Mouse (Mus musculus): ENCODE measurements at regions not wholly inside any gene's neighbourhood (a gene's known extent, or its start where the extent isn't known, plus 50 kb on each side); places are given as distances from the start of the nearest gene placed in this dataset.

GRCm38 (mm10) chr13:32544986-32545740, 206.6 kb upstream of the Gmds start:
- H3K27me3 ChIP-seq (replicated peaks; ENCODE audit: control insufficient read depth, insufficient read depth, low read length), result no peaks in the 10 kb centered on the region
- no peaks in the 10 kb centered on the region for H3K36me3 ChIP-seq (ENCODE audit: control insufficient read depth, insufficient read depth, low read length)
- no peak overlapping the region for H3K27ac ChIP-seq (ENCODE audit: insufficient read depth, low read depth, low read length)
- no peak overlapping the region for H3K4me3 ChIP-seq (ENCODE audit: insufficient read depth, low read depth, low read length)
- no peaks in the 10 kb centered on the region for H3K4me1 ChIP-seq (ENCODE audit: control insufficient read depth, insufficient read depth, low read length)
- 65% methylated on average over 7 of the region's 7 CpGs for WGBS
- TF ChIP-seq POLR2A (IDR thresholded peaks at IDR 0.05; ENCODE audit: low read depth, low read length) (no peak), CTCF (conservative IDR thresholded peaks at IDR 0.05; ENCODE audit: insufficient read depth, insufficient read length, low read depth, low read length) (no peak)
- DNase-seq, result no peak

GRCm38 (mm10) chr13:32541611-32542010, 203.1 kb upstream of the Gmds start:
- H3K4me3 ChIP-seq (ENCODE audit: insufficient read depth, low read depth, low read length), result no peak overlapping the region
- DNase-seq, result no peak
- 95% methylated on average over 1 of the region's 1 CpGs for WGBS
- H3K4me1 ChIP-seq (ENCODE audit: control insufficient read depth, insufficient read depth, low read length), result no peaks in the 10 kb centered on the region
- no peak overlapping the region for H3K27ac ChIP-seq (ENCODE audit: insufficient read depth, low read depth, low read length)
- no peaks in the 10 kb centered on the region; the same call in 1 of the 2 replicates for H3K27me3 ChIP-seq (replicated peaks; ENCODE audit: control insufficient read depth, insufficient read depth, low read length)
- TF ChIP-seq CTCF (conservative IDR thresholded peaks at IDR 0.05; ENCODE audit: insufficient read depth, insufficient read length, low read depth, low read length) (no peak), POLR2A (IDR thresholded peaks at IDR 0.05; ENCODE audit: low read depth, low read length) (no peak)
- H3K36me3 ChIP-seq (ENCODE audit: control insufficient read depth, insufficient read depth, low read length), result no peaks in the 10 kb centered on the region

- Histone ChIP-seq H3K4me1 (ENCODE audit: control insufficient read depth, insufficient read depth, low read length) (no peaks in the 10 kb centered on the region), H3K27me3 (replicated peaks; ENCODE audit: control insufficient read depth, insufficient read depth, low read length) (no peaks in the 10 kb centered on the region; the same call in 1 of the 2 replicates), H3K4me3 (ENCODE audit: insufficient read depth, low read depth, low read length) (no peak overlapping the region), H3K27ac (ENCODE audit: insufficient read depth, low read depth, low read length) (no peak overlapping the region), H3K36me3 (ENCODE audit: control insufficient read depth, insufficient read depth, low read length) (no peaks in the 10 kb centered on the region)
- DNase-seq, result no peak
- WGBS, result 80% methylated on average over 4 of the region's 4 CpGs
- TF ChIP-seq POLR2A (IDR thresholded peaks at IDR 0.05; ENCODE audit: low read depth, low read length) (no peak), CTCF (conservative IDR thresholded peaks at IDR 0.05; ENCODE audit: insufficient read depth, insufficient read length, low read depth, low read length) (no peak)
These were observed 197.7 kb upstream of the Gmds start for GRCm38 (mm10) chr13:32536241-32536640.

GRCm38 (mm10) chr13:32535602-32536001, 197.1 kb upstream of the Gmds start:
- Histone ChIP-seq H3K27me3 (replicated peaks; ENCODE audit: control insufficient read depth, insufficient read depth, low read length) (no peaks in the 10 kb centered on the region; the same call in 1 of the 2 replicates), H3K36me3 (ENCODE audit: control insufficient read depth, insufficient read depth, low read length) (no peaks in the 10 kb centered on the region), H3K4me1 (ENCODE audit: control insufficient read depth, insufficient read depth, low read length) (no peaks in the 10 kb centered on the region), H3K4me3 (ENCODE audit: insufficient read depth, low read depth, low read length) (no peak overlapping the region), H3K27ac (ENCODE audit: insufficient read depth, low read depth, low read length) (no peak overlapping the region)
- TF ChIP-seq CTCF (conservative IDR thresholded peaks at IDR 0.05; ENCODE audit: insufficient read depth, insufficient read length, low read depth, low read length), result no peak
- no peak for TF ChIP-seq POLR2A (IDR thresholded peaks at IDR 0.05; ENCODE audit: low read depth, low read length)
- WGBS, result 90% methylated on average over 4 of the region's 4 CpGs
- no peak for DNase-seq

GRCm38 (mm10) chr13:32530926-32531512, 192.5 kb upstream of the Gmds start:
- no peaks in the 10 kb centered on the region for H3K27me3 ChIP-seq (replicated peaks; ENCODE audit: control insufficient read depth, insufficient read depth, low read length)
- 89% methylated on average over 3 of the region's 3 CpGs for WGBS
- no peak overlapping the region for H3K27ac ChIP-seq (ENCODE audit: insufficient read depth, low read depth, low read length)
- H3K4me3 ChIP-seq (ENCODE audit: insufficient read depth, low read depth, low read length), result no peak overlapping the region
- H3K36me3 ChIP-seq (ENCODE audit: control insufficient read depth, insufficient read depth, low read length), result no peaks in the 10 kb centered on the region
- no peak for TF ChIP-seq CTCF (conservative IDR thresholded peaks at IDR 0.05; ENCODE audit: insufficient read depth, insufficient read length, low read depth, low read length)
- no peak for TF ChIP-seq POLR2A (IDR thresholded peaks at IDR 0.05; ENCODE audit: low read depth, low read length)
- no peak for DNase-seq
- no peaks in the 10 kb centered on the region for H3K4me1 ChIP-seq (ENCODE audit: control insufficient read depth, insufficient read depth, low read length)

GRCm38 (mm10) chr13:32518611-32519344, 180.2 kb upstream of the Gmds start:
- peak; percentile 79 for DNase-seq
- Histone ChIP-seq H3K27ac (ENCODE audit: insufficient read depth, low read depth, low read length) (peak overlapping the region; percentile 49), H3K4me3 (ENCODE audit: insufficient read depth, low read depth, low read length) (no peak overlapping the region), H3K36me3 (ENCODE audit: control insufficient read depth, insufficient read depth, low read length) (no peaks in the 10 kb centered on the region), H3K27me3 (replicated peaks; ENCODE audit: control insufficient read depth, insufficient read depth, low read length) (no peaks in the 10 kb centered on the region), H3K4me1 (ENCODE audit: control insufficient read depth, insufficient read depth, low read length) (no peaks in the 10 kb centered on the region)
- TF ChIP-seq POLR2A (IDR thresholded peaks at IDR 0.05; ENCODE audit: low read depth, low read length) (no peak), CTCF (conservative IDR thresholded peaks at IDR 0.05; ENCODE audit: insufficient read depth, insufficient read length, low read depth, low read length) (no peak)
- 24% methylated on average over 16 of the region's 16 CpGs for WGBS

GRCm38 (mm10) chr13:32517514-32517913, 179.0 kb upstream of the Gmds start:
- 27% methylated on average over 8 of the region's 8 CpGs for WGBS
- TF ChIP-seq POLR2A (IDR thresholded peaks at IDR 0.05; ENCODE audit: low read depth, low read length) (no peak), CTCF (conservative IDR thresholded peaks at IDR 0.05; ENCODE audit: insufficient read depth, insufficient read length, low read depth, low read length) (no peak)
- Histone ChIP-seq H3K4me3 (ENCODE audit: insufficient read depth, low read depth, low read length) (no peak overlapping the region), H3K36me3 (ENCODE audit: control insufficient read depth, insufficient read depth, low read length) (no peaks in the 10 kb centered on the region), H3K27ac (ENCODE audit: insufficient read depth, low read depth, low read length) (no peak overlapping the region), H3K27me3 (replicated peaks; ENCODE audit: control insufficient read depth, insufficient read depth, low read length) (no peaks in the 10 kb centered on the region), H3K4me1 (ENCODE audit: control insufficient read depth, insufficient read depth, low read length) (no peaks in the 10 kb centered on the region)
- DNase-seq, result no peak

Data from kidney, adult 2 months (tissue).